Mouse (Mus musculus) thymus, adult 2 months (tissue): ENCODE measurements around the gene Ireb2.

Experiments
- CTCF ChIP-seq: fragments of 200-500 bp; IDR thresholded peaks from 2 replicates; pipeline ENCODE4 v1.5.1; 2012; ENCODE audit warnings: mild to moderate bottlenecking, control low read depth, low read length, moderate library complexity, borderline replicate concordance; ENCODE audit not compliant: control insufficient read depth, poor library complexity, insufficient read depth; ENCODE audit errors: extremely low read depth
- POLR2A ChIP-seq: fragments of 200-500 bp; IDR thresholded peaks from 2 replicates; pipeline ENCODE4 v1.6.1; 2012; ENCODE audit warnings: mild to moderate bottlenecking, low read length, control low read depth, moderate library complexity; ENCODE audit not compliant: control insufficient read depth, poor library complexity, insufficient read depth; ENCODE audit errors: extremely low read depth

DNA sequence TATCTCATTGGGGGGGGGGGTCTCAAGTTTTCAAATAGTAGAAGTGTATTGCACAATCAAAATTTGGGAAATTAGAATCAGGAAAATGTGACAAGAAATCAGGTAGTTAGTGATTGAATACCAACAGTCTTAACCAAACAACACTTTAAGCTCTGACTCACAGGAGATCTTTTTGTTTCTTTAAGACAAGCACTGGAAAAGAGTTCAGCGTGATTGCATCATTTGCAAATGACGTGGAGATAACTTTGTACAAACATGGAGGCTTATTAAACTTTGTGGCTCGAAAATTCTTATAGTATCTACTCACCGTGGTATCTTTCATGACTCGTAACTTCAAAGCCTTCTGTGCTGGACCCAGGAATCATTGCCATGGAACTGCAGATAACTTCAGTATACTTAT lies 45.9 kb downstream of the Ireb2 start:
- no peak for TF ChIP-seq CTCF
- no peak for TF ChIP-seq POLR2A
